Mouse (Mus musculus): Measurements from ENCODE around the gene Ncor2. TPM values are rescaled to one million over a fixed set of nuclear protein-coding genes. Genes with fewer than 3 reads are reported as not detected.

Gene Ncor2
- total RNA-seq, 2 experiments from 2014 or later = 238 to 254 TPM

- DNase-seq (ENCODE audit: low spot score in 2 of 2) = no peak
Measured at GRCm38 (mm10) chr5:125132566-125133260, 46.3 kb downstream of the Ncor2 start.

GRCm38 (mm10) chr5:125132069-125132468 lies 47.0 kb downstream of the Ncor2 start:
- DNase-seq (ENCODE audit: low spot score in 2 of 2) = no peak

DNA sequence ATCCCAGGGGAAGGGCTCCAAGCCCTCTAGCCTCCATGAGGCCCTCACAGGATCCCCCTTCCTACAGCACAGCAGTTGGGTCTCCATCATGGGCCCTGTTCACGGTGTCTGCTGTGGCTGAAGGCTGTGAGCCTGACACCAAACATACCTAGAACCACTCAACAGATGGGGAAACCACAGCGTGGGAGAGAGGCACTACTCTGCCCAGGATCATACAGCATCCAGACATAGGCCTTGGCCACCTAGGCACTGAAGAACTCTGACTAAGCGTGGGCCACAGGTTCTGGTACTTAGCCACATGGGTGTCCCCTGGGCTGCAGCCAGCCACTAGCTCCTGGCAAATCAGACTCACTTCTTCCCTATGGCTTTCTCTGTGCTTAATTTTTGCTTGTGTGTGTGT lies 48.6 kb downstream of the Ncor2 start:
- DNase-seq (ENCODE audit: low spot score in 2 of 2) = no peak

DNA sequence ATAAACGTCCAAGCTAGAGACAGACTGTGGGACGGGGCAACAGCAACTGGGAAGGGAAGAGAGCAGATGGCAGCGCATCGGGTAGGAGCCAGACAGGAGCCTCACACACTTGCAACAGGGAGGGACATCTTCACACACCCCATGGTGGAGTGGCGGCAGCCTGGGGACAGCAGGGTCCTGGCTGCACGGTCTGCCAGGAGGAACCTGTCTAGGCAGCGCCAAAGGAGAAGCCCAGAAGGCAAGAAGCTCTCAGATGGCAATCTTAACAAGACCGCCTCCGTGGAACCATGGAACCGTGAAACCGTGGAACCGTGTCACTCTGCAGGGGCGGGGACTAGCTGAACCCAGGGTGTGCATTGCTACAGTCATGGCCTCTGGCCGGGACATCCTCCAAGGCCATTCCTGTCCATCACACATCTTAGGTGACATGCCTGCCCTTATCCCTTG lies 50.1 kb downstream of the Ncor2 start:
- DNase-seq (ENCODE audit: low spot score in 2 of 2) = peak in 1 of 2 experiments; percentile 60

DNA sequence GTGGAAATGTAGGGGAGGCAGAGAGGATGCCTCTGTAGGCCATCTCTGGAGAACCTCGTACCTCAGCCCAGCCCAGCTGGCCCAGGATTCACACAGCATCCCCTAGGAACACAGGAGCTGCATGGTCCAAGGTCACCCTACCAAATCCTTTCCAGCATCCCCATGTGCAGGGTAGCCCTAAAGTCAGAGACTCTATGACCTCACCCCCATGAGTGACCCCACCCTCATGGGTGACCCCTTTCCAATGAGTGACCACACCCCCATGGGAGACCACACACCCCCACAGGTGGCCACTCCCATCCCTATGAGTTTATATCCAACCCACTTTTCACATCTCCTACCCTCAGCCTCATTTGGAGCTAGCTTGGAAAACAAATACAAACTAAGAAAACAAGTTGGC lies 51.1 kb downstream of the Ncor2 start:
- DNase-seq (ENCODE audit: low spot score in 2 of 2) = no peak

DNA sequence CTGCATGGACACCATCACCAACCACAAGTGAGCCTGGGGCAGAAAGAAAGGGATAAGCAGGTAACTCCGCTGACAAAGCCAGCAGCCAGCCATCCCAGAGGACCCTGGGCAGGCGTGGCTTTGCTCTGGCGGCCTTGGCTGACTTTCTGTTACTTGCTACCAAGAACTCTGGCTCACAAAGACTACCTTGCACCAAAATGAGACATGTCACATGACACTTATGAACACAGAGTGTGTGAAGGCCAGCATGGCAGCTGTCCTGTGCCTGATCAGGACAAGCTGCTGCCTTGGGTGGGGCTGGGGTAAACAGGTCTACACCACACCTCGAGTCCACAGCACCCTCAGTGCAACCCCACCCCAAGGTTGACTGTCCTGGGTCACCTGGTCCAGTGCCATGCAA lies 51.6 kb downstream of the Ncor2 start:
- DNase-seq (ENCODE audit: low spot score in 2 of 2) = no peak

DNA sequence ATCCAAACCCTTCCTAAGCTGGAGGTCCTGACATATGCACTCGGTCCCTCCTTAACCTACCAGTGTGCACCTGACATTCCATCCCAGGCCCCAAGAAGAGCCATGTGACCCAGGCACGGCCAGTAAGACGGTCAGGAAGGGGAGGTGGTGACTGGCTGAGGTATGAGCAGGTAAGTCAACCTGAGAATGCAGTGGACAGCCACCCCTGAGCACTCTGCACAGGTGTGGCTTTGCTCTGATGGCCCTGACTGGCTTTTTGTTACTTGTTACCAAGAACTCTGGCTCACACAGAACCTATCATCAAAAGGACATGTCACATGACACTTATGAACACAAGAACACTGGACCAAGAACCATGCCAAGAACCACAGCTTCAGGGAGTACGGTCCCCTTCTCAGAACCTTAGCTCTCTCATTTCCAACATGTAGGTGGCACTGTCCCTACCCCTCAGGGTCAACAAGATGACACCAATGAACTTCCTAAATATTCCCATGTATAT lies 53.0 kb downstream of the Ncor2 start:
- no peak for DNase-seq (ENCODE audit: low spot score in 2 of 2)

GRCm38 (mm10) chr5:125125219-125125618 lies 53.8 kb downstream of the Ncor2 start:
- DNase-seq (ENCODE audit: low spot score in 2 of 2) = no peak

- no peak for DNase-seq (ENCODE audit: low spot score in 2 of 2)
Measured at GRCm38 (mm10) chr5:125124002-125124401, 55.0 kb downstream of the Ncor2 start.

DNA sequence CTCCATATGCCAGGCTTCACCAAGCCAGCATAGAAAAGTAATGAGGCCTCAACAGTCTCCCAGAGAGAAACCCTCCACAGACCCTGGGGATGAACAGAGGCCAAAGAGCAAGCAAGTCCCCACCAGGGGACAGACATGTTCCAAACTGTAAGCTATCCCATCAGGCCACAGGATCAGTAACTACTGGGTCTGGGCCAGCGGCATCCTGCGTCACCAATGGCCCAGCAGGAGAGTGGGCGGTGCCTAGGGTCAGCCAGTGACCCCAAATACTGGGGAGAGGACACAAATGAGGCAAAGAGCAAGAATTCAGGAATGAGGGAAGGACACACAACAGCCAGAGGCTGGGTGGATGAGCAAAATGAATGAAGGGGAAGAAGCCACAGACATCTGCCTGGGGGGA lies 55.8 kb downstream of the Ncor2 start:
- DNase-seq (ENCODE audit: low spot score in 2 of 2) = no peak

GRCm38 (mm10) chr5:125122546-125122945 lies 56.5 kb downstream of the Ncor2 start:
- DNase-seq (ENCODE audit: low spot score in 2 of 2) = no peak

DNA sequence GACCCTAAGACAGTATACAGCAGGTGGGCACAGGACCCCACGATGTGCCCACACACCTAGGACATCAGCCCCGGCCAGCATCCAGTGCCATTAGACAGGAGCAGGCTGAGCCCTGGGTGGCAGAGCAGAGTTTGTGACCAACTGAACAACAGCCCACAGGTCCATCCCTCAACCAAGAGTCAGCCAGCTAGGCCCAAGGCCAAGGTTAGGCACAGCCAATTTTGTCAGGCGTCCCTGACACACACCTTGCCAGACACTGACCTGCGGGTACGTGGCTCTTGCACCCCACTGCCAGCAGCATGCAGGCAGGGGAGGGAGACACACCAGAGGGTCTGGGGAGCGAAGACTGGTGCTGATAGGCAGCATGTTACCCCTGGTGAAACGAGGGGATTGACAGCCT lies 57.0 kb downstream of the Ncor2 start:
- no peak for DNase-seq (ENCODE audit: low spot score in 2 of 2)

DNA sequence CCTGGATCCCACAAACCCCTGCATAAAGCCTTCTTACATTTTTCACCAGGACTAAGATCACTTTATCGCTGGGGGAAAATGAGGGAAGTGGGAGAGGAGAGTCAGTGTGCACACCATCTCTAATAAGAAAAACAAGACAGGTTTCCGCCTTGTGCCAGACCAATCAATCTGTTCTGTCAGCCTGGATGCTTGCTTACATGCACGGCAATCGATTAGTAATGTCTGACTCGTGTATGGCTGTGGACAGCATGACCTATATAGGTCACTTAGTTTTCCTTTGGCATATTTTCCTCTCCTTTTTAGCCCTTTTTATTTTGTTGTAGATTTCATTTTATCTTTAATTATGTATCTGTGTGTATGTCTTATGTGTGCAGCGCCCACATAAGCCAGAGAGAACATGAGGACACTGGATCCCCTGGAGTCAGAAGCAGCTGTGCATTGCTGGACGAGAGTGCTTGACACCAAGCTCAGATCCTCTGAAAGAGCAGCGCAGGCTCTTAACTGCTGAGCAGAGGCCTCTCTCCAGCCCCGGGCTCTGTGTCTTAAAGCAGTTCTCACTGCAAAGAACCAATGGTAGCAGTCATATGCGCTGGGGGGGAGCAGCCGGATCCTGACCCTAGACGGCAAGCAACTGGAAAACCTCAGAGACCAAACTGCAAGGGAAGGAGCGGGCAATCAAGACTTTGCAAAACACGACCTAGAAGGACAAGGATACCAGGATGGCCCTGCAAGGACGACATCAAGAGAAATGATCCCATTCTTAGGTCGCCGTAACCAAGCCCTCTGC lies 58.3 kb downstream of the Ncor2 start:
- DNase-seq (ENCODE audit: low spot score in 2 of 2) = no peak

DNA sequence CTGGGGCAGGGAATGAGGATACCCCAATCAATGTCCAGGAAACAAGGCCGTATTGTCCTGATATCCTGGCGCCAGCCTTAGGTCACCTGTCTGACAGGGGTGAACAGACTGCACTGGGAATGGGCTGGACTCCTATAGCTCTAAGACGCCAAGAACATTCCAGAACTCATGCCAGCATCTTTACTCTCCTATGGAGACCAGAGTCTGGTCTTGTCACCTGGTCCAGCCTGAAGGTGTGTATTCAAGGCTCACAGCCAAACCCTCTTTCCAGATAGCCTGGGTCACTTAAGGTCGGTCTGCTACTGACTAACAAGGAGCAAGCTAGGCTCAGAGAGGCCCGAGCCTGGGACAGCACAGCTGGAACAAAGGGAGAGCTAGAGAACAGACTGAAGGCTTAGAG lies 61.8 kb downstream of the Ncor2 start:
- no peak for DNase-seq (ENCODE audit: low spot score in 2 of 2)

GRCm38 (mm10) chr5:125113029-125113428 lies 66.0 kb downstream of the Ncor2 start:
- peak in 1 of 2 experiments; percentile 60 for DNase-seq (ENCODE audit: low spot score in 2 of 2)

- DNase-seq (ENCODE audit: low spot score in 2 of 2) = peak in 1 of 2 experiments; percentile 56
Measured at GRCm38 (mm10) chr5:125112588-125112987, 66.4 kb downstream of the Ncor2 start.

GRCm38 (mm10) chr5:125111137-125111536 lies 67.9 kb downstream of the Ncor2 start:
- DNase-seq (ENCODE audit: low spot score in 2 of 2) = no peak

DNA sequence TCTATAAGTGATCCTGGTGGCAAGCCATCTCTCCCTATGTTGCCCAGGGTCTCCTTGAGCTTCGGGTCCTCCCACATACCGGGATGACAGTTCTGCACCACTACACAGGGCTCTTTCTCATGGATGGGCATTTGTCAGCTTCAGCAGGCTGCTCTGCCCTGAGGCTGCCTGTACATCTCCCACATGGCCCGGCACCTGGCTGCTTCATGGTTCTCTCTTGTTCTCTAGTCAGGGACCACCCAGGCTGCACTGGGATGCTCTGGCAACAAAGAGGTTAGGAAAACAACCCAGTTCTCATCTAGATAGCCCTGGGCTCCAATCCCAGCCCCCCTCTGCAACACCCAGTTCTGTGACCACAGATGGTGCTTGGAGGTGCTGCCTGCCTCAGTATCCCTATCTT lies 68.3 kb downstream of the Ncor2 start:
- DNase-seq (ENCODE audit: low spot score in 2 of 2) = no peak

GRCm38 (mm10) chr5:125110196-125110595 lies 68.8 kb downstream of the Ncor2 start:
- no peak for DNase-seq (ENCODE audit: low spot score in 2 of 2)

- DNase-seq (ENCODE audit: low spot score in 2 of 2) = peak; percentile 64 to 69
Measured at GRCm38 (mm10) chr5:125107011-125107651, 71.9 kb downstream of the Ncor2 start.

DNA sequence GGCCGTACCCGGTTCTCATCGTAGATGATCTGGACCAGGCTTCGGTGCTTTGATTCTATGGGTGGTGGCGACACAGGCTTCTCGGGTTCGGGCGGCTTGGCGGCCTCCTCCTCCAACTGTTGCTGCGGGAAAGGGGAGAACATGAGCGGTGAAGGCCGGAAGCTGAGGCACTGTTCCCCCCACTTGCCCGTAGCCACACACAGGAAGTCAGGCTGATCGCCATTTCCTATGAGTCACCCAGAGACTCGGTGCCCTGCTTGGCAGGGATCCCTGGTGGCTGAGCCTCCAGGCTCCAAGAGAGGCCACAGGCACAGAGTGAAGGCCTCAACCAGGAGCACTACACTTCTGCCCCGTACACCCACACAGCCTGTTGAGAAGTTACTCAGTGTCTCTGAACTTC lies 72.8 kb downstream of the Ncor2 start:
- DNase-seq (ENCODE audit: low spot score in 2 of 2) = no peak

DNA sequence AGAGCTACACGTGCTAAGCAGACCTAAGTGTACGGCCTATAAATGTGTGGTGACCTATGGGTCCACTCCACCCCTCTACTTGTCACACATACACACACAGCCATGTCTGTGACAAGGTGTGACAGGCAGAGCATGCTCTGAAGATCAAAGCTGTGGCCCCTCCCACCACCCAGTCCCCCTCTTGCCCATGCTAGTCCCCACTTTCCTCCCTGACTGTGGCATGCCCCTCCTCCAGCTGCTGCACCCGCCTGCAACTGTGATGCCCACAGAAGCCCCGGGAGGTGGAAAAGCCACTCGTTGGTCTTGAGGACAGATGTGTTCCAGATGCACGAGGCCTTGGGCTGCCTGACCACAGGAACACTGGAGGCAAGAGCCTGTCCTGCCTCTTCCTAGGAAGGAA lies 74.2 kb downstream of the Ncor2 start:
- no peak for DNase-seq (ENCODE audit: low spot score in 2 of 2)

All from layer of hippocampus, postnatal 14 days (tissue).